ENCODE assay signal across 15 mouse cellular contexts in the genomic region with DNA sequence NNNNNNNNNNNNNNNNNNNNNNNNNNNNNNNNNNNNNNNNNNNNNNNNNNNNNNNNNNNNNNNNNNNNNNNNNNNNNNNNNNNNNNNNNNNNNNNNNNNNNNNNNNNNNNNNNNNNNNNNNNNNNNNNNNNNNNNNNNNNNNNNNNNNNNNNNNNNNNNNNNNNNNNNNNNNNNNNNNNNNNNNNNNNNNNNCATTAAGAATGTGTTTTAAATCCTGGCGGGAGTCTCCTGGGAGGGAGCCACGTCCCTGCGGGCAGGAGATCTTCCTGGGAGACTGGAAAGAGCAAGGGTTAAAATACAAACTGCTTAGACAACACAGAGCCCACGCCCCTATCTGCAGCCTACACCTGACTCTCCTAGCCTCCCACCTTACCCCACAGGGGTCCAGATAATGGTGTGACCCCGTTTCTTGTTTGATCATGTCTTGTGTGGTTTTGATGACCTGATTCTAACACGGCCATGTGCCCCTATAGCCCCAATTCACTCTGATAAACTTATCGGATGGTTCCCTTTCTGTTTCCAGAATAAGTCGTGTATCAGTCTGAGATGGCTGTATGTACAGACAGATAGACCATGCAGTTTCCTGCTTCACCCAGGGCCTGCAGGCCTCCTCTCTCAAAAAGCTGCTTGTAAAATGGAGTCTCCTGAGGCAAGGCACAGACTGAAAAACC.
A peak's percentile ranks its signal among the peaks of the same experiment; 100 is the strongest.
DNase-seq lines count a peak whose midpoint lies in the region; ATAC-seq and TF ChIP-seq lines count a peak whose summit lies in the region.
"Had no signal": no experiment of that assay in that cellular context is flagged by ENCODE, and none has a peak within 500 bp of the region (broad histone marks: within the 10 kb centered on the region; RNA-seq: fewer than 3 reads in every experiment).

No protein-coding gene starts in this region.

- no peaks in the 10 kb centered on the region for H3K79me2 ChIP-seq in MEL (ENCODE audit: control insufficient read depth, insufficient read depth, low read length, poor library complexity)

- peak; percentile 60 for ATAC-seq in intestine, embryonic 16.5 days
- ATAC-seq in megakaryocyte progenitor cell, adult 5-6 weeks (replicated peaks; ENCODE audit: poor library complexity) = peak; percentile 42
- ATAC-seq in megakaryocyte, adult 5-6 weeks (ENCODE audit: poor library complexity, severe bottlenecking) = no peak
- ATAC-seq: CD4-positive, CD25-positive, alpha-beta regulatory T cell, adult 4 months; inflammation-experienced regulatory T-cells, adult 6 months had no signal

- H3K4me1 ChIP-seq in MEL (ENCODE audit: control insufficient read depth in 1 of 2, insufficient read depth in 2 of 2, low read length in 2 of 2) = peaks cover 13 to 34% of the 10 kb centered on the region in 2 experiments
- peaks cover 22% of the 10 kb centered on the region for H3K4me1 ChIP-seq in intestine, embryonic 16.5 days (ENCODE audit: control insufficient read depth, insufficient read depth, low read length)

- WGBS in intestine, embryonic 16.5 days = 36% methylated on average over 8 of the region's 8 CpGs

- peak overlapping the region; percentile 23; the same call in 1 of the 2 replicates for H3K9ac ChIP-seq in MEL (ENCODE audit: control insufficient read depth, low read depth, low read length, poor library complexity, severe bottlenecking)
- H3K9ac ChIP-seq in intestine, embryonic 16.5 days (ENCODE audit: low read depth, low read length) = no peak overlapping the region
- H3K9ac ChIP-seq: liver, embryonic 15.5 days; stomach, embryonic 15.5 days had no signal

- peak overlapping the region; percentile 54 for H3K27ac ChIP-seq in MEL (ENCODE audit: control insufficient read depth, low read depth, low read length)
- no peak overlapping the region for H3K27ac ChIP-seq in intestine, embryonic 16.5 days (ENCODE audit: low read length)
- H3K27ac ChIP-seq: liver, embryonic 15.5 days; stomach, embryonic 15.5 days had no signal

- no peaks in the 10 kb centered on the region for H3K9me3 ChIP-seq in MEL (replicated peaks; ENCODE audit: insufficient read depth, low read length)
- H3K9me3 ChIP-seq in intestine, embryonic 16.5 days (ENCODE audit: control insufficient read depth, low read length) = no peaks in the 10 kb centered on the region
- H3K9me3 ChIP-seq: liver, embryonic 15.5 days; stomach, embryonic 15.5 days had no signal

- peaks cover 0 to 12% of the 10 kb centered on the region in 2 experiments; a peak in 2 of 4 replicates for H3K36me3 ChIP-seq in MEL (ENCODE audit: control insufficient read depth in 1 of 2, insufficient read depth in 2 of 2, low read length in 2 of 2)
- H3K36me3 ChIP-seq in intestine, embryonic 16.5 days (ENCODE audit: control insufficient read depth, insufficient read depth, low read length) = no peaks in the 10 kb centered on the region
- H3K36me3 ChIP-seq: liver, embryonic 15.5 days; stomach, embryonic 15.5 days had no signal

- peak; percentile 33 for DNase-seq in kidney, adult 18-20 months
- DNase-seq in kidney, postnatal 10 days = no peak
- DNase-seq in MEL (ENCODE audit: low read depth, low spot score) = peak; percentile 71
- no peak for DNase-seq in spleen, postnatal 36 days (ENCODE audit: low spot score in 2 of 2)
- no peak for DNase-seq in urinary bladder, postnatal 25 days (ENCODE audit: low spot score)
- DNase-seq: cerebellum, adult 8-10 months; heart, postnatal 10 days; right cerebral cortex, postnatal 25 days had no signal

- no peak for TF ChIP-seq CTCF in MEL (IDR thresholded peaks at IDR 0.05 in 2 of 3, conservative IDR thresholded peaks at IDR 0.05 in 1 of 3; ENCODE audit: control insufficient read depth in 1 of 3, insufficient read depth in 1 of 3, low read depth in 2 of 3, low read length in 3 of 3, poor library complexity in 1 of 3, severe bottlenecking in 1 of 3)

- no peak for TF ChIP-seq POLR2A in MEL (IDR thresholded peaks at IDR 0.05; ENCODE audit: control insufficient read depth in 1 of 2, insufficient read depth in 1 of 2, low read depth in 1 of 2, low read length in 2 of 2, poor library complexity in 1 of 2)

- no peak overlapping the region for H3K4me2 ChIP-seq in intestine, embryonic 16.5 days (ENCODE audit: low read depth, low read length)
- H3K4me2 ChIP-seq: liver, embryonic 15.5 days; stomach, embryonic 15.5 days had no signal

- no peak for TF ChIP-seq RAD21 in MEL (IDR thresholded peaks at IDR 0.05; ENCODE audit: low read depth, low read length)

- no peak overlapping the region for H3K4me3 ChIP-seq in MEL (ENCODE audit: control insufficient read depth in 1 of 2, insufficient read depth in 1 of 2, low read depth in 2 of 2, low read length in 2 of 2)
- H3K4me3 ChIP-seq in intestine, embryonic 16.5 days (ENCODE audit: low read length) = no peak overlapping the region
- H3K4me3 ChIP-seq: liver, embryonic 15.5 days; stomach, embryonic 15.5 days had no signal

- no peaks in the 10 kb centered on the region for H3K27me3 ChIP-seq in MEL (ENCODE audit: control insufficient read depth in 1 of 2, insufficient read depth in 2 of 2, low read length in 2 of 2)
- no peaks in the 10 kb centered on the region for H3K27me3 ChIP-seq in intestine, embryonic 16.5 days (replicated peaks; ENCODE audit: control insufficient read depth, insufficient read depth, low read length)
- H3K27me3 ChIP-seq: liver, embryonic 15.5 days; stomach, embryonic 15.5 days had no signal

- TF ChIP-seq EP300 in MEL (IDR thresholded peaks at IDR 0.05; ENCODE audit: low read depth in 1 of 2, low read length in 2 of 2) = peak; percentile 81 to 93

TF ChIP-seq in MEL, 35 proteins besides CTCF, POLR2A, EP300 and RAD21:
- TF ChIP-seq MAFK (IDR thresholded peaks at IDR 0.05; ENCODE audit: borderline replicate concordance, low read depth, low read length) = peak; percentile 31; the same call in 1 of the 2 replicates
- no peak for TF ChIP-seq SMC3 (IDR thresholded peaks at IDR 0.05; ENCODE audit: low read depth, low read length)
- TF ChIP-seq HCFC1 (IDR thresholded peaks at IDR 0.05; ENCODE audit: low read depth, low read length) = no peak
- TF ChIP-seq BHLHE40 (IDR thresholded peaks at IDR 0.05; ENCODE audit: borderline replicate concordance, low read depth, low read length) = peak; percentile 83
- TF ChIP-seq CHD2 (IDR thresholded peaks at IDR 0.05; ENCODE audit: low read length) = no peak
- peak; percentile 56; the same call in 1 of the 2 replicates for TF ChIP-seq MAX (IDR thresholded peaks at IDR 0.05; ENCODE audit: low read length)
- TF ChIP-seq MEF2A (IDR thresholded peaks at IDR 0.05; ENCODE audit: extremely low read depth, insufficient replicate concordance, low read depth, low read length, poor library complexity, severe bottlenecking) = peak; percentile 79; the same call in 1 of the 2 replicates
- TF ChIP-seq MYB (IDR thresholded peaks at IDR 0.05; ENCODE audit: low read depth, low read length) = no peak
- TF ChIP-seq TCF12 (IDR thresholded peaks at IDR 0.05; ENCODE audit: low read depth, low read length) = peak; percentile 90
- no peak for TF ChIP-seq GABPA (IDR thresholded peaks at IDR 0.05; ENCODE audit: low read depth, low read length)
- TF ChIP-seq MXI1 (IDR thresholded peaks at IDR 0.05; ENCODE audit: low read depth, low read length) = no peak; the same call in 1 of the 2 replicates
- peak; percentile 62; the same call in 1 of the 2 replicates for TF ChIP-seq USF1 (IDR thresholded peaks at IDR 0.05; ENCODE audit: low read depth, low read length)
- TF ChIP-seq JUND (IDR thresholded peaks at IDR 0.05; ENCODE audit: low read depth, low read length) = no peak
- TF ChIP-seq POLR2AphosphoS2 (IDR thresholded peaks at IDR 0.05; ENCODE audit: low read length) = no peak
- TF ChIP-seq KAT2A (conservative IDR thresholded peaks at IDR 0.05; ENCODE audit: low read depth, low read length) = no peak
- TF ChIP-seq E2F4 (IDR thresholded peaks at IDR 0.05; ENCODE audit: borderline replicate concordance, low read depth, low read length) = no peak
- TF ChIP-seq ZC3H11A (IDR thresholded peaks at IDR 0.05; ENCODE audit: low read depth, low read length) = no peak
- no peak for TF ChIP-seq NRF1 (IDR thresholded peaks at IDR 0.05; ENCODE audit: insufficient read depth, low read depth, low read length, poor library complexity, severe bottlenecking)
- TF ChIP-seq TBP (IDR thresholded peaks at IDR 0.05; ENCODE audit: low read depth, low read length) = no peak
- peak; percentile 89 for TF ChIP-seq RCOR1 (IDR thresholded peaks at IDR 0.05; ENCODE audit: low read depth, low read length)
- no peak for TF ChIP-seq ZKSCAN1 (IDR thresholded peaks at IDR 0.05; ENCODE audit: low read depth, low read length)
- no peak for TF ChIP-seq NELFE (IDR thresholded peaks at IDR 0.05; ENCODE audit: low read depth, low read length)
- TF ChIP-seq ZMIZ1 (IDR thresholded peaks at IDR 0.05; ENCODE audit: low read depth, low read length) = no peak
- TF ChIP-seq SIN3A (IDR thresholded peaks at IDR 0.05; ENCODE audit: low read length) = peak; percentile 83
- TF ChIP-seq GATA1 (IDR thresholded peaks at IDR 0.05; ENCODE audit: low read depth, low read length) = peak; percentile 90
- TF ChIP-seq UBTF (IDR thresholded peaks at IDR 0.05; ENCODE audit: borderline replicate concordance, insufficient read depth, low read depth, low read length) = no peak
- peak; percentile 53; the same call in 1 of the 2 replicates for TF ChIP-seq MAZ (IDR thresholded peaks at IDR 0.05; ENCODE audit: low read depth, low read length)
- peak; percentile 88 for TF ChIP-seq ETS1 (IDR thresholded peaks at IDR 0.05; ENCODE audit: low read depth, low read length)
- no peak for TF ChIP-seq CHD1 (IDR thresholded peaks at IDR 0.05; ENCODE audit: low read depth, low read length)
- 0 out of 2 replicates have a peak, but pooled peaks have one; percentile 10 for TF ChIP-seq ELF1 (IDR thresholded peaks at IDR 0.05; ENCODE audit: low read depth, low read length)
- no peak for TF ChIP-seq USF2 (IDR thresholded peaks at IDR 0.05; ENCODE audit: borderline replicate concordance in 1 of 2, insufficient read depth in 1 of 2, low read depth in 1 of 2, low read length in 2 of 2)
- 0 out of 2 replicates have a peak, but pooled peaks have one; percentile 63 for TF ChIP-seq MYC (IDR thresholded peaks at IDR 0.05; ENCODE audit: low read depth, low read length)
- no peak for TF ChIP-seq ZNF384 (IDR thresholded peaks at IDR 0.05; ENCODE audit: low read depth, low read length)
- TF ChIP-seq TAL1 (IDR thresholded peaks at IDR 0.05; ENCODE audit: low read length) = peak; percentile 50
- TF ChIP-seq POLR2AphosphoS5 (IDR thresholded peaks at IDR 0.05; ENCODE audit: borderline replicate concordance, low read depth, low read length) = no peak

Comparison
In these comparisons a context has a peak if more than half of its experiments do, and no peak if none do; other contexts are left out.
1. DNase-seq: peak in kidney, adult 18-20 months (single experiment) and MEL (single experiment); none in kidney, postnatal 10 days (single experiment), spleen, postnatal 36 days (0 of 2) and urinary bladder, postnatal 25 days (single experiment).